Mouse (Mus musculus) limb, embryonic 12.5 days (tissue): ENCODE results near the gene Gm5105. TPM values are rescaled to one million over a fixed set of nuclear protein-coding genes. Genes with fewer than 3 reads are reported as not detected.

Experiments used
- ATAC-seq: fragments of 200-750 bp; cut with Nextera tagmentation; 2 replicates; pipeline ENCODE4 v1.8.0; 2017; ENCODE audit warnings: low read depth, moderate TSS enrichment; ENCODE audit not compliant: insufficient number of reproducible peaks, insufficient read depth, low FRiP score, low TSS enrichment
- H3K27ac ChIP-seq: fragments of 300-500 bp; sonication (generic); 2 replicates; pipeline ENCODE4 v1.5.1; 2016; ENCODE audit warnings: mild to moderate bottlenecking, moderate library complexity
- H3K27me3 ChIP-seq: fragments of 300-500 bp; sonication (generic); 2 replicates; pipeline ENCODE4 v1.6.1; 2016; ENCODE audit warnings: mild to moderate bottlenecking, moderate library complexity
- H3K36me3 ChIP-seq: fragments of 300-500 bp; sonication (generic); 2 replicates; pipeline ENCODE4 v1.6.1; 2016; ENCODE audit warnings: mild to moderate bottlenecking, moderate library complexity
- H3K4me1 ChIP-seq: fragments of 300-500 bp; sonication (generic); replicated peaks from 2 replicates; pipeline ENCODE4 v1.6.1; 2016
- H3K4me2 ChIP-seq: fragments of 300-500 bp; sonication (generic); 2 replicates; pipeline ENCODE4 v1.6.1; 2016; ENCODE audit warnings: mild to moderate bottlenecking, moderate library complexity
- H3K4me3 ChIP-seq: fragments of 300-500 bp; sonication (generic); replicated peaks from 2 replicates; pipeline ENCODE4 v1.5.1; 2016; ENCODE audit warnings: mild to moderate bottlenecking
- H3K9ac ChIP-seq: fragments of 300-500 bp; sonication (generic); replicated peaks from 2 replicates; pipeline ENCODE4 v1.6.1; 2016; ENCODE audit warnings: mild to moderate bottlenecking, moderate library complexity
- H3K9me3 ChIP-seq: fragments of 300-500 bp; sonication (generic); 2 replicates; pipeline ENCODE4 v1.6.1; 2016; ENCODE audit warnings: mild to moderate bottlenecking, moderate library complexity
- WGBS: fragments of 180-500 bp; shearing (Covaris S2); methylation state at CpG from one replicate; pipeline ENCODE4 v1.1.7; 2016; 5-methylcytosine and 5-hydroxymethylcytosine counted together
- polyA plus RNA-seq: library from polyadenylated mRNA; unstranded; fragments of >200 nt; fragmentation: Nextera tagmentation; extraction: Ambion mirVana; gene quantifications from 2 replicates; pipeline ENCODE4 v1.2.1, GENCODE M21; 2016

Gene Gm5105
- polyA plus RNA-seq, 1 experiment from 2014 or later = 0.19 TPM

DNA sequence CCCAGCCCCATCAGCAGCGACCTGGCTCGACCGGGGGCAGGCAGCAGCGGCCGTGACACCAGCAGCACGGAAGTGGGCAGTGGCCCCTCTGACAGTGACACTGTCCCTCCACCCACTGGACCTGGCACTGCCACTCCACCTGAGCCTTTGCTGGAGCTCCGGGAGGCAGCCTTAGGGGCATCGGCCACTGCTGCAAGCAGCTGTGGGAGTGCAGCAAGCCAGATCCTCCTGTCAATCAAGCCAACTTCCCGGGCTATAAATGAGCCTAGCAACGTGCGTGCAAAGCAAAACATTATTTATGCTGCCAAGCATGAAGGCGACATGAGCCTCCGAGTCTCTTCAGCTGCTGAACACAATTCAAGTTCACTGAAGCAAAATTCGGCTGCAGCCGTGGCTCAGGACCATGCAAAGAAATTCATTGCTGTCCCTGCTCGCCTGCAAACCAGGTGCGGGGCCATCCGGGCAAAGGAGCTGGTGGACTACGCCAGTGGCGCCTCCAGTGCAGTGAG lies 786 bp downstream of the Gm5105 start:
- WGBS = 77% methylated on average over 20 of the region's 20 CpGs
- H3K4me1 ChIP-seq = peaks cover 32% of the 10 kb centered on the region
- H3K27ac ChIP-seq = peak overlapping the region; percentile 23; the same call in 1 of the 2 replicates
- H3K36me3 ChIP-seq = no peaks in the 10 kb centered on the region
- H3K9me3 ChIP-seq = no peaks in the 10 kb centered on the region
- 0 out of 2 replicates have a peak, but pooled peaks have one; percentile 13 for ATAC-seq
- H3K4me2 ChIP-seq = 0 out of 2 replicates have a peak overlapping the region, but pooled peaks have one; percentile 1
- H3K4me3 ChIP-seq = no peak overlapping the region
- H3K27me3 ChIP-seq = no peaks in the 10 kb centered on the region
- H3K9ac ChIP-seq = no peak overlapping the region

DNA sequence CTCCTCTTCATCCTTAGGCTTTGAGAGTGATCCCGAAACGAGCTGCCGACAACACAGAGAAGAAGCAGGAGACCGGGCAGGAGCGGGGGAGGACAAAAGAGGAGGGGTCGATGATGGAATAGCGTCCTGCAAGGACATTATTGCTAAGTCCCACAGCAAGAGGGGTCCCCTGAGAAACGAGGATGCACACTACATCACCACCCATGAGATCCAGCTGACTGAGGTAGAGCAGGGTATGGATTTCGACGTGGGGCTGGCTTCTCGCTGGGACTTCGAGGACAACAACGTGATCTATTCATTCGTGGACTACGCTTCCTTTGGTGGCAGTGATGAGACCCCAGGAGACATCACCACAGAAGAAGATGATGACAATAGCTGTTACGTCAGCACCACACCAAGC lies 1.3 kb downstream of the Gm5105 start:
- no peaks in the 10 kb centered on the region for H3K27me3 ChIP-seq
- WGBS = 83% methylated on average over 16 of the region's 16 CpGs
- no peak for ATAC-seq
- no peak overlapping the region for H3K9ac ChIP-seq
- H3K4me3 ChIP-seq = no peak overlapping the region
- H3K4me2 ChIP-seq = no peak overlapping the region
- H3K36me3 ChIP-seq = no peaks in the 10 kb centered on the region
- H3K4me1 ChIP-seq = peaks cover 29% of the 10 kb centered on the region
- no peak overlapping the region for H3K27ac ChIP-seq
- H3K9me3 ChIP-seq = no peaks in the 10 kb centered on the region

DNA sequence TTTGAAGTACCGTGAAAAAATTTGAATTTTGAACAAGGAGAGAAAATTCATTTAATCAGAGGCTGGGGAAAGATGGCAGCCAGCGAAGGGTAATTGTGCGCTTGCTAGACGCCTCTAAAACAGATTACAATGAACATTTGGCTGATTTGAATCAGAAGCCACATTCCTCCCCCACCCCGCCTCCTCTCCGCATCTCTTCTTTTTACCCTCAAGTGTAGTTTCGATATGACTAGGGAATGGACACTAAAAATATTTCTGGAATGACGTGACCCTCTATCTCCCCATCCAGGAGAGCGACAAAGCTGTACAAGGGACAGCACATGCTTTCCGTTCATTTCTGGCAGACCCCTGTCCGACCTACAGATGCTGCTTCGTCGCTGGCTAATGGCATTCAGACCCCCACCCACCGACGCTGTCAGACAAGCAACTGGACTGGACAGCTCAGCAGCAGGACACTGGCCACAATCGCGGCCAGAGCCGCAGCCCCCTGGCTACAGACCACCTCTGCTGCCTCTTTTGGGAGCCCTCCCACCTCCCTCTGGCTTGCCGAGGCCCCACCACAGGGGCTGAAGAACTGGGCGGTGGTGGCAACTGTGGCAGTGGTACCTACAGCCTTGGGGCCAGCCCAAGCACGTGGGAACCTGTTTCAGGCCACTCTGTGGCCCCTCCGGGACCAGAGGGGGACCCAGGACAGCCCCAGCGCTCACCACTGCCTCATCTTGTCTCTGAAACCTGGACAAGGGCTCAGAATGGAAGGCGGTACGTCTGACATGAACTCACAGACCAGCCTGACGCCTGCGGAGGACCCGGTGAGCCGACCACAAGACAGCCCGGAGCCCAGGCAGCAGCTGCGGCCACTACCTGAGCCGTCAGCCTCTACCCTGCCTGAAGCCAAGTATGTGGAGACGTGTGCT lies 2.2 kb downstream of the Gm5105 start, which contains the start of gene 1110002E22Rik:
TSS of gene 1110002E22Rik (plus strand) at position 321 of the 914 bp plus-strand sequence.
- 78% methylated on average over 33 of the region's 33 CpGs for WGBS
- no peaks in the 10 kb centered on the region for H3K36me3 ChIP-seq
- H3K27ac ChIP-seq = no peak within 1 kb of the TSS
- H3K9ac ChIP-seq = no peak within 1 kb of the TSS
- H3K27me3 ChIP-seq = no peaks in the 10 kb centered on the region
- H3K4me2 ChIP-seq = no peak within 1 kb of the TSS
- ATAC-seq = no peak
- H3K4me1 ChIP-seq = peaks cover 22% of the 10 kb centered on the region
- no peak within 1 kb of the TSS for H3K4me3 ChIP-seq
- H3K9me3 ChIP-seq = no peaks in the 10 kb centered on the region

DNA sequence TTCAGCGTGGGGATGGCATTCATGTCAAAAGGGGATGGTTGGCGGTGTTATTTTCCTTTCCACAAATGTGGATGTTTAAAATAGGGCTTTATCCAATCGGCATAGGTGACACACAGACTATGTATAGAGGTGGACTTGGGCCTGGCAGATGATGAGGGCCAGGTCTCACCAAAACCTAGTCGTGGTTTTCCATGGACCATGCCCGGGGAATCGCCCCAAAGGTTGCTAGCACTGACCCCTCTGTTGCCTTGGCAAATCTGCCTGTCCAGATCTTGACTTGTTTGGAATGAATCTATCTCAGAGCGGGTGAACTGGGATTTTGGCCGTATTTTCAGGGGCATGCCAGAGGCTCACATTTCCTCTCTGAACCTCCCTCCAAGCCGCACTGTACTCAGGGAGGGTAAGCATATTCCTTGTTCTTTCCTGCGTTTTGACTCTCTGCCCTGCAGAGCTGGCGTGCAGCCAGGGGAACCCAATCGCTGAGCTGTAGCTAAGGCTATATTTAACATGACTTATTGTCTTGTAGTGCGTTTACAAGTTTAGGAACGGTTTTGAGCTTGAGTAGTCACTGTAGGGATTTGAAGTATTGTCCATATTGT lies 3.4 kb downstream of the Gm5105 start:
- Histone ChIP-seq H3K4me1 (peaks cover 20% of the 10 kb centered on the region), H3K36me3 (no peaks in the 10 kb centered on the region), H3K4me2 (no peak overlapping the region), H3K27me3 (no peaks in the 10 kb centered on the region), H3K9me3 (no peaks in the 10 kb centered on the region), H3K9ac (no peak overlapping the region), H3K4me3 (no peak overlapping the region), H3K27ac (no peak overlapping the region)
- no peak for ATAC-seq
- WGBS = 60% methylated on average over 14 of the region's 14 CpGs

DNA sequence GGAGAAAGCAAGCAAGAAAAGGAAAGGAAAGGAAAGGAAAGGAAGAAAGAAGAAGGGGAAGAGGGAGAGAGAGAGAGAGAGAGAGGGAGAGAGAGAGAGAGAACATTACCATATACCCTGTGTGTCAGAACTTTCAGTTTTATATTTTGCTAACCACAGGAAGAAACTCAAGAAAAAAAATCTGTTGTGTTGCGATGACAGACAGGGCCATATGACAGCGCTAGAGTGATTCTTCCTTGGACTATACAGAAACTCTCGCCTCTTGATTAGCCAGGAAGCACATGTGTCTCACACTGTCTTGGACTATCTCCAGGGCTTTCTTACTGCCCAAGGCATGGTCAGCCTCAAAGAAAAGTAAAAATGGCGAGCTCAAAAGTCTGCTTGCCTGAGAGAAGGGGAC lies 4.5 kb downstream of the Gm5105 start:
- Histone ChIP-seq H3K4me2 (no peak overlapping the region), H3K27me3 (no peaks in the 10 kb centered on the region), H3K27ac (no peak overlapping the region), H3K9me3 (no peaks in the 10 kb centered on the region), H3K4me3 (no peak overlapping the region), H3K4me1 (peaks cover 20% of the 10 kb centered on the region), H3K36me3 (no peaks in the 10 kb centered on the region), H3K9ac (no peak overlapping the region)
- WGBS = 82% methylated on average over 4 of the region's 4 CpGs
- no peak for ATAC-seq

DNA sequence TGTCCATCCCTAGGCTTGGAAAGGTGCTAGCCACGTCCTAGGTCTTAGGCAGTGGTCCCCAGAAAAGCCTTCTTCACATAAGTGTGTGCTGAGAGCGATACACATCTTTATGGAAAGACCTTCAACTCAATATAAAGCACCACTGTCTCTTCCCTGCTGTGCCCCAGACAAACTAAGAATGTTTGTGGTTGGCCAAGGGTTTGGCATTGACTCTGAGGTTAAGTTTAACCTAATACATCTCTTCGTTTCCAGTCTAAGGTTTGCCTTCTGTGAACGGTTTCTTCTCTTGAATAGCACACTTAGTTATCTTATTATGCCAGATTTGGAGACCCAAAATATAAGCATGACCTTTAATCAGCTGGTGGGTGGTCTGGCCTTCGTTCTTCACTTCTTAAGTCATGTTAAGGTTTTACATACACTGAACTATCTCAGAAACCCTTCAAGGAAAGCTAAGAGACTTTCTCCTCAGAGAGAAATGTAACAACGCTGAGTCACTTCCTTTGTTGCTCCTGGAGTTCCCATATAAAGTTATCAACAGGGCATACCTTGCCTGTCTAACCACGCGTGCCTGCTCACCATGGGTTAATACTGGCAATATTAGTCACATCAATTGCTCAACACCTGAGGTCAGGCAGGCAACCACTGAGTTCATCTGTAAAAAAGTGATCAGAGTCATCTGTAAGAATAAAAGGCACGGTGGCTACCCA lies 5.8 kb downstream of the Gm5105 start:
- 86% methylated on average over 9 of the region's 9 CpGs for WGBS
- Histone ChIP-seq H3K36me3 (no peaks in the 10 kb centered on the region), H3K4me1 (peaks cover 19% of the 10 kb centered on the region)

DNA sequence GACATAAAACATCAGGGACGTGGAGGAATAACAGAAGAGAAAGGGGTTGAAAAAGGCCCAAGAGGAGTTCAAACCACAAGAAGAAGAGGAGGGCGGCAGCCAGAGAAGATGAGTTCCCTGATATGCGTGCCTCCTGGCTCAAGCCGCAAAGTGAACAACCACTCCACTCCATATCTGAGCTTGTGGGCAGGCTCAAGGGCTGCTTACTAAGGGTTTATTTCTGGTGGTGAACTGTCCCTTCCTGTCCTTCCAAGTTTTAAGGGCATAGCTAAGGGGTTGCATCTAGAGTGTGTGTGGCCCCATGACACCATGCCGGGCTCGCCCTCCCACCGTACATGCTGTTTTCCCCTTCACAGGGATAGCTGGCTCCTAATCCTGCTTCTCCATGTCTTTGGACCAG lies 6.8 kb downstream of the Gm5105 start:
- Histone ChIP-seq H3K9me3 (no peaks in the 10 kb centered on the region), H3K9ac (no peak overlapping the region), H3K4me2 (no peak overlapping the region), H3K4me1 (peaks cover 17% of the 10 kb centered on the region), H3K27ac (no peak overlapping the region), H3K4me3 (no peak overlapping the region), H3K36me3 (no peaks in the 10 kb centered on the region), H3K27me3 (no peaks in the 10 kb centered on the region)
- WGBS = 93% methylated on average over 7 of the region's 7 CpGs
- ATAC-seq = no peak

More for the DNA sequence above, 5.8 kb downstream of the Gm5105 start:
- Histone ChIP-seq H3K4me2 (no peak overlapping the region), H3K27ac (no peak overlapping the region), H3K9ac (no peak overlapping the region), H3K9me3 (no peaks in the 10 kb centered on the region), H3K4me3 (no peak overlapping the region), H3K27me3 (no peaks in the 10 kb centered on the region)
- ATAC-seq = no peak

DNA sequence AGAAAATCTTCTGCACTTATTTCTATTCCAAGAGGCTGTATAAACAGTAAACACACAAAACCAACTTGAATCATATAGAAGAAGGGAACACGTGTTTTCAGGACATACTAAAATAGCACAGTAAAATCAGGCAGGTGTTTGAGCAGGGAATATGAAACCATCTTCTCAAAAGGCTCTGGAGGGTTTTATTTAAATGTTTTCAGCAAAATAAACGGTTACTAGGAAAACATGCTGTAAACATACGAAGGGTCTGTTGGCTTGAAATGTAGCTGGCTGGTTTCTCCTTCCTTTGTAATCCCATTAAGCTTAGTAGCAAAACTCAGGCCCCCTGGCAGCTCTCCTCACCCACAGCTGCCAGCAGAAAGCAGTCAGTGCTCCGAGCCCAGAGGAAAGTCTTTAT lies 9.0 kb downstream of the Gm5105 start:
- H3K27ac ChIP-seq = no peak overlapping the region
- 36% methylated on average over 4 of the region's 4 CpGs for WGBS
- H3K36me3 ChIP-seq = no peaks in the 10 kb centered on the region
- no peaks in the 10 kb centered on the region for H3K9me3 ChIP-seq
- no peak for ATAC-seq
- no peak overlapping the region for H3K4me3 ChIP-seq
- no peaks in the 10 kb centered on the region for H3K27me3 ChIP-seq
- 0 out of 2 replicates have a peak, but pooled peaks cover 3% of the 10 kb centered on the region for H3K4me1 ChIP-seq
- H3K4me2 ChIP-seq = no peak overlapping the region
- no peak overlapping the region for H3K9ac ChIP-seq

DNA sequence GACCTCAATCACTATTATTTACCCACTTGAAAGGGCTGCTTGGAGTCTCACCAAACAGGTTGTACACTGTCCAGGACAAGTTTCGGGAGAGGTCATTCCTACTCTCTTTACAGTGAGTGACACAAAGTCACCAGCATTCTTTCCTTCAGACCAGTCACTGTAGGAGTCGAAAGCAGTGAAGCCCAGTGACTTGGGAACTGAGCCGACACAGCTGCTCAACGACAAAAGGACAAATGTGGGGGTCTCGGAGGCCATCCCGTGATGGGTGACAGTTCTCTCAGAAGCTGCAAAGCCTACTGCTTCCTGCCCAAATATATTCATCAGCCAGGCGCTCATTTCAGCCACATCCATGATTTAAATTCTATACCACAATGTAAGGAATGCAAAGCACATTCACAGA lies 10.2 kb downstream of the Gm5105 start:
- Histone ChIP-seq H3K4me1 (0 out of 2 replicates have a peak, but pooled peaks cover 3% of the 10 kb centered on the region), H3K9me3 (no peaks in the 10 kb centered on the region), H3K4me2 (no peak overlapping the region), H3K9ac (no peak overlapping the region), H3K27ac (no peak overlapping the region), H3K36me3 (no peaks in the 10 kb centered on the region), H3K27me3 (no peaks in the 10 kb centered on the region), H3K4me3 (no peak overlapping the region)
- no peak for ATAC-seq
- 77% methylated on average over 7 of the region's 7 CpGs for WGBS

DNA sequence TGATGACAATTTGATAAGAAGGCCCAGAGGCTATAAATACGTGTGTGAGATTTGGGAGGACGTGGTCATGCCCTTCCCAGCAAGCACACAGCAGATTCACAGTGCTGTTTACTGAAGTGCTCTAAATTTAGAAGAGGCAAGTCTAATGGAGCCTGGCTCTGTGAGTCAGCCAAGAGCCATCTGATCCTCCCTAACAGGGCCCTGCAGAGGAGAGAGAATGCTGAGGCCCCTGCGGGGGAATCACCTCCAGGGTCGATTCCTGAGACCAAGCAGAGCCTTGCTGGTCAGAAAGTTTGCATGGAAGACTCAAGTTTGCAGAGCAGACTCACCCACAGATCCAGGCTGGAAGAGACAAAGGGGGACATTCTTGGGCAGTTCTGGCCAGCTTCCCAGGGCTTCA lies 13.2 kb downstream of the Gm5105 start:
- H3K9ac ChIP-seq = no peak overlapping the region
- 25% methylated on average over 4 of the region's 4 CpGs for WGBS

DNA sequence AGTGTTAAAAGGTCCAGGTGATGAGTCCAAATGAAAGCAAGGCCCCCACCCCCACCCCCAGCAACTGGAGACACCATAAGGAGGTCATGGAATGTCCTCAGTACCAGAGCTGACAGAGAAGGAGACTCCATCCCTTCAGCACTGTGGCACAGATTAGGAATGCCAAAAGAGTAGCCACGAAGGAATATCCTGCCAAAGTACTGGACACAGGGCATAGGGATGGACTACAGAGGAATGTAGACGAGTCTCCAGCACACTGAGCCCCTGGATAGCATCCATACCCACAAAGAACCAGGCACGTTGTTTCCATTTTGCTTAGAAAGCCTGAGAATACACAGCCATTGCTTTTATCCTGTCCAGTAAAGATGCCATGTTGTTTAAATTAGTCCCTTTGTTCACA lies 15.8 kb downstream of the Gm5105 start:
- Histone ChIP-seq H3K27me3 (no peaks in the 10 kb centered on the region), H3K4me2 (no peak overlapping the region), H3K9ac (no peak overlapping the region), H3K27ac (no peak overlapping the region), H3K9me3 (no peaks in the 10 kb centered on the region), H3K36me3 (no peaks in the 10 kb centered on the region), H3K4me3 (no peak overlapping the region), H3K4me1 (peaks cover 3% of the 10 kb centered on the region; the same call in 1 of the 2 replicates)
- WGBS = 76% methylated on average over 3 of the region's 3 CpGs
- no peak for ATAC-seq

More for the DNA sequence above, 13.2 kb downstream of the Gm5105 start:
- Histone ChIP-seq H3K27me3 (no peaks in the 10 kb centered on the region), H3K36me3 (no peaks in the 10 kb centered on the region), H3K9me3 (no peaks in the 10 kb centered on the region), H3K4me1 (peaks cover 3% of the 10 kb centered on the region; the same call in 1 of the 2 replicates), H3K4me3 (no peak overlapping the region), H3K4me2 (no peak overlapping the region), H3K27ac (no peak overlapping the region)
- ATAC-seq = no peak
